Mouse (Mus musculus) liver, embryonic 14.5 days (tissue): ENCODE results near the gene Brd3.

Experiments
- CTCF ChIP-seq: IDR thresholded peaks from 2 replicates; pipeline ENCODE4 v1.5.1; 2016; ENCODE audit warnings: antibody characterized with exemption, low read depth, control low read depth
- EP300 ChIP-seq: IDR thresholded peaks from 2 replicates; pipeline ENCODE4 v1.6.1; 2016; ENCODE audit warnings: antibody characterized with exemption, low read depth

DNA sequence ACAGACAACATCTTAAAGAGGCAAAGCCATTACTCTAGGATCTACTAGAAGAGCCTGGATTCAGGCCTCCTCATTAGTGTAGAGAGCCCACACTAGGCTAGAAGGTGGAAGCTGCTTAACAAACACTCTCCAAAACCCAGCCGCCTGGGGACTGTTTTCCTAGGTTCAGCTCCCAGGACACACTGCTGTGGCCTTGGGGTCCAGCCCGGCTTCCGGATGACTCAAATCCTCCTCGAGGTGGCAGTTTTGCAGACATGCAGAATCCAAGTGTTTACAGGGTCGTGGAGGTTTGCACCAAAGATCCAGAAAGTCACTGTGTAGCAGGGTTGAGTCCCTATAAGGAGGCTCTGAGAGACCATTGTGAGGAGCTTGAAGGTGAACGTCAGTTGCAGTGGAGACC, 49.5 kb upstream of the Brd3 start:
- no peak for TF ChIP-seq CTCF
- TF ChIP-seq EP300, result no peak
